Comparison of ENCODE assay signal across 36 mouse cellular contexts in genomic region chr15:99721921-99722743, GRCm38 (mm10). TPM values are rescaled to one million over a fixed set of nuclear protein-coding genes. Genes with fewer than 3 reads are reported as not detected.
DNase-seq lines count a peak whose midpoint lies in the region; ATAC-seq and TF ChIP-seq lines count a peak whose summit lies in the region.
"Had no signal": no experiment of that assay in that cellular context is flagged by ENCODE, and none has a peak within 500 bp of the region (broad histone marks: within the 10 kb centered on the region; RNA-seq: fewer than 3 reads in every experiment).

No protein-coding gene starts in this region.

- no peak overlapping the region for H3K4me2 ChIP-seq in kidney, embryonic 15.5 days
- H3K4me2 ChIP-seq in hindbrain, embryonic 12.5 days (replicated peaks): no peak overlapping the region
- H3K4me2 ChIP-seq: hindbrain, embryonic 13.5 days; limb, embryonic 12.5 days; midbrain, embryonic 13.5 days; neural tube, embryonic 13.5 days had no signal

- intact Hi-C loops in gastrocnemius, adult 2 months (cut with DNase I): no loop called here

- 76% methylated on average over 25 of the region's 25 CpGs for WGBS in kidney, embryonic 15.5 days
- 83% methylated on average over 25 of the region's 25 CpGs for WGBS in hindbrain, embryonic 12.5 days

- H3K27ac ChIP-seq in gastrocnemius, adult 2 months: peak overlapping the region; percentile 96
- H3K27ac ChIP-seq in kidney, embryonic 15.5 days: 0 out of 2 replicates have a peak overlapping the region, but pooled peaks have one; percentile 6
- H3K27ac ChIP-seq in ES-Bruce4 (ENCODE audit: insufficient read depth, low read length): no peak overlapping the region
- H3K27ac ChIP-seq in hindbrain, embryonic 12.5 days: no peak overlapping the region
- H3K27ac ChIP-seq: midbrain, embryonic 13.5 days had no signal

- H3K36me3 ChIP-seq in kidney, embryonic 15.5 days: no peaks in the 10 kb centered on the region
- no peaks in the 10 kb centered on the region for H3K36me3 ChIP-seq in ES-Bruce4 (ENCODE audit: control insufficient read depth, insufficient read depth, low read length, poor library complexity, severe bottlenecking)
- peaks cover 48% of the 10 kb centered on the region for H3K36me3 ChIP-seq in hindbrain, embryonic 12.5 days

- no peak for ATAC-seq in kidney, embryonic 15.5 days (replicated peaks; ENCODE audit: low FRiP score)
- no peak for ATAC-seq in hindbrain, embryonic 12.5 days (ENCODE audit: low FRiP score)
- ATAC-seq: activated CD4-positive, CD25-positive, alpha-beta regulatory T cell, adult 4 months; CD4-positive, CD25-positive, alpha-beta regulatory T cell, adult 4 months; forebrain, embryonic 16.5 days; intestine, embryonic 16.5 days; midbrain, embryonic 13.5 days had no signal

- DNase-seq in adrenal gland, postnatal 10 days: peak; percentile 47
- no peak for DNase-seq in adrenal gland, postnatal 4 days (ENCODE audit: low spot score in 2 of 2)
- DNase-seq in gastrocnemius, adult 2 months: no peak
- no peak for DNase-seq in gastrocnemius, adult 18-20 months (ENCODE audit: low spot score)
- DNase-seq in kidney, postnatal 36 days: no peak
- DNase-seq: gastrocnemius, postnatal 10 days; heart, postnatal 14 days; kidney, adult 8-10 months; kidney, postnatal 10 days; liver, embryonic 13.5 days; lung, adult 2 months; lung, postnatal 10 days; right cerebral cortex, postnatal 4 days; thymus, adult 18-20 months; thymus, postnatal 25 days had no signal

- no peak for TF ChIP-seq POLR2A in ES-Bruce4 (IDR thresholded peaks at IDR 0.05; ENCODE audit: insufficient read depth, low read length)

- no peak for TF ChIP-seq CTCF in gastrocnemius, adult 2 months (IDR thresholded peaks at IDR 0.05)
- TF ChIP-seq CTCF in ES-Bruce4 (IDR thresholded peaks at IDR 0.05; ENCODE audit: low read depth, low read length): no peak

- no peak overlapping the region for H3K9ac ChIP-seq in kidney, embryonic 15.5 days
- no peak overlapping the region for H3K9ac ChIP-seq in ES-Bruce4 (ENCODE audit: low read depth, poor library complexity, severe bottlenecking)
- no peak overlapping the region for H3K9ac ChIP-seq in hindbrain, embryonic 12.5 days
- H3K9ac ChIP-seq: limb, embryonic 12.5 days; neural tube, embryonic 13.5 days had no signal

- H3K4me1 ChIP-seq in kidney, embryonic 15.5 days: peaks cover 66% of the 10 kb centered on the region
- peaks cover 7% of the 10 kb centered on the region for H3K4me1 ChIP-seq in ES-Bruce4 (ENCODE audit: control insufficient read depth, insufficient read depth, low read length)
- peaks cover 35% of the 10 kb centered on the region for H3K4me1 ChIP-seq in hindbrain, embryonic 12.5 days

- peak; percentile 42; the same call in 1 of the 2 replicates for TF ChIP-seq EP300 in ES-Bruce4 (IDR thresholded peaks at IDR 0.05; ENCODE audit: insufficient read depth, low read depth, low read length)

- H3K27me3 ChIP-seq in kidney, embryonic 15.5 days: no peaks in the 10 kb centered on the region
- H3K27me3 ChIP-seq in ES-Bruce4 (ENCODE audit: control insufficient read depth, insufficient read depth, low read length, poor library complexity, severe bottlenecking): no peaks in the 10 kb centered on the region
- H3K27me3 ChIP-seq in hindbrain, embryonic 12.5 days: no peaks in the 10 kb centered on the region
- H3K27me3 ChIP-seq: heart, embryonic 13.5 days; hindbrain, embryonic 13.5 days; limb, embryonic 12.5 days; liver, embryonic 13.5 days; midbrain, embryonic 13.5 days; neural tube, embryonic 13.5 days had no signal

- H3K4me3 ChIP-seq in gastrocnemius, adult 2 months: peak overlapping the region; percentile 98
- no peak overlapping the region for H3K4me3 ChIP-seq in kidney, embryonic 15.5 days (replicated peaks)
- H3K4me3 ChIP-seq in ES-Bruce4 (ENCODE audit: low read depth, low read length): no peak overlapping the region; the same call in 1 of the 2 replicates
- no peak overlapping the region for H3K4me3 ChIP-seq in hindbrain, embryonic 12.5 days
- H3K4me3 ChIP-seq: erythroblast, embryonic 14.5 days; hindbrain, embryonic 13.5 days; left cerebral cortex, adult 2 months; limb, embryonic 12.5 days; liver, embryonic 13.5 days; midbrain, embryonic 13.5 days; neural tube, embryonic 13.5 days had no signal

- no peaks in the 10 kb centered on the region for H3K9me3 ChIP-seq in kidney, embryonic 15.5 days (replicated peaks)
- no peaks in the 10 kb centered on the region for H3K9me3 ChIP-seq in ES-Bruce4 (replicated peaks; ENCODE audit: control insufficient read depth, insufficient read depth, low read length, poor library complexity, severe bottlenecking)
- H3K9me3 ChIP-seq in hindbrain, embryonic 12.5 days (replicated peaks): no peaks in the 10 kb centered on the region
- H3K9me3 ChIP-seq: heart, embryonic 13.5 days; hindbrain, embryonic 13.5 days; limb, embryonic 12.5 days; liver, embryonic 13.5 days; midbrain, embryonic 13.5 days; neural tube, embryonic 13.5 days had no signal

RNA-seq across cellular contexts. Expression of gene Cox14, which starts 3.3 kb away (rescaled TPM):
- 100 to 1,000 TPM; 178 to 185 TPM for total RNA-seq in adrenal gland, postnatal 10 days (2021)
- 100 to 1,000 TPM; 171 to 192 TPM for total RNA-seq in adrenal gland, postnatal 4 days (2021)
- 100 to 1,000 TPM; 145 to 166 TPM for total RNA-seq in gastrocnemius, adult 2 months (2021)
- 100 to 1,000 TPM; 139 to 156 TPM for total RNA-seq in gastrocnemius, adult 18-20 months (2021)
- 184 and 185 TPM in 2 replicates for polyA plus RNA-seq in kidney, embryonic 15.5 days (2015; fragmentation: Nextera tagmentation; extraction: Ambion mirVana)
- 36.3 and 37.8 TPM in 2 replicates for polyA plus RNA-seq in ES-Bruce4 (2011; ENCODE audit: insufficient read depth, insufficient read length, low read depth, missing spikeins)
- 152 and 156 TPM in 2 replicates for polyA plus RNA-seq in hindbrain, embryonic 12.5 days (2016; fragmentation: Nextera tagmentation; extraction: Ambion mirVana)

RNA-seq across cellular contexts. Expression of gene Gpd1, which starts 4.8 kb away (rescaled TPM):
- 1,000 to 10,000 TPM; 1,543 to 1,818 TPM for total RNA-seq in adrenal gland, postnatal 10 days (2021)
- total RNA-seq in adrenal gland, postnatal 4 days (2021): 100 to 1,000 TPM; 259 to 304 TPM
- 100 to 1,000 TPM; 381 to 575 TPM for total RNA-seq in gastrocnemius, adult 2 months (2021)
- 100 to 1,000 TPM; 366 to 449 TPM for total RNA-seq in gastrocnemius, adult 18-20 months (2021)
- 23.0 and 28.5 TPM in 2 replicates for polyA plus RNA-seq in kidney, embryonic 15.5 days (2015; fragmentation: Nextera tagmentation; extraction: Ambion mirVana)
- 0.28 and 1.9 TPM in 2 replicates for polyA plus RNA-seq in ES-Bruce4 (2011; ENCODE audit: insufficient read depth, insufficient read length, low read depth, missing spikeins)
- polyA plus RNA-seq in hindbrain, embryonic 12.5 days (2016; fragmentation: Nextera tagmentation; extraction: Ambion mirVana): 0.69 and 0.92 TPM in 2 replicates

RNA-seq across cellular contexts. Expression of gene Gm17349, which starts 16.8 kb away (rescaled TPM):
- 10 to 100 TPM; 10.9 to 24.6 TPM for total RNA-seq in adrenal gland, postnatal 10 days (2021)
- 10 to 100 TPM; 34.8 to 45.6 TPM for total RNA-seq in adrenal gland, postnatal 4 days (2021)
- total RNA-seq in gastrocnemius, adult 2 months (2021): 1 to 10 TPM in 1 of 2 experiments, not detected in 1; 1.0 TPM
- total RNA-seq in gastrocnemius, adult 18-20 months (2021): not detected
- polyA plus RNA-seq in kidney, embryonic 15.5 days (2015; fragmentation: Nextera tagmentation; extraction: Ambion mirVana): not detected in 2 replicates
- polyA plus RNA-seq in ES-Bruce4 (2011; ENCODE audit: insufficient read depth, insufficient read length, low read depth, missing spikeins): not detected in 2 replicates
- polyA plus RNA-seq in hindbrain, embryonic 12.5 days (2016; fragmentation: Nextera tagmentation; extraction: Ambion mirVana): not detected in 2 replicates
- total RNA-seq: common myeloid progenitor, adult 5-6 weeks; megakaryocyte-erythroid progenitor cell, adult 5-6 weeks had no signal
- polyA plus RNA-seq: activated CD4-positive, CD25-positive, alpha-beta regulatory T cell, adult 4 months; CD4-positive, CD25-positive, alpha-beta regulatory T cell, adult 4 months; cerebellum, adult 2 months; embryonic facial prominence, embryonic 14.5 days; forebrain, embryonic 11.5 days; forebrain, embryonic 16.5 days; gonadal fat pad, adult 2 months; heart, embryonic 13.5 days; hindbrain, embryonic 13.5 days; intestine, embryonic 16.5 days; limb, embryonic 12.5 days; liver, embryonic 13.5 days; lung, adult 2 months; macrophage; midbrain, embryonic 13.5 days; neural tube, embryonic 13.5 days had no signal

RNA-seq across cellular contexts. Expression of gene Smarcd1, which starts 20.2 kb away (rescaled TPM):
- total RNA-seq in adrenal gland, postnatal 10 days (2021): 10 to 100 TPM; 47.1 to 49.6 TPM
- total RNA-seq in adrenal gland, postnatal 4 days (2021): 100 to 1,000 TPM in 1 of 2 experiments, 10 to 100 TPM in 1; 94.9 to 103 TPM
- 1 to 10 TPM; 6.9 to 7.2 TPM for total RNA-seq in gastrocnemius, adult 2 months (2021)
- total RNA-seq in gastrocnemius, adult 18-20 months (2021): 1 to 10 TPM; 5.8 to 7.4 TPM
- 55.3 and 57.4 TPM in 2 replicates for polyA plus RNA-seq in kidney, embryonic 15.5 days (2015; fragmentation: Nextera tagmentation; extraction: Ambion mirVana)
- 92.3 and 100 TPM in 2 replicates for polyA plus RNA-seq in ES-Bruce4 (2011; ENCODE audit: insufficient read depth, insufficient read length, low read depth, missing spikeins)
- 123 and 141 TPM in 2 replicates for polyA plus RNA-seq in hindbrain, embryonic 12.5 days (2016; fragmentation: Nextera tagmentation; extraction: Ambion mirVana)

RNA-seq across cellular contexts. Expression of gene Cers5, which starts 50.6 kb away (rescaled TPM):
- 10 to 100 TPM; 35.9 to 41.6 TPM for total RNA-seq in adrenal gland, postnatal 10 days (2021)
- total RNA-seq in adrenal gland, postnatal 4 days (2021): 10 to 100 TPM; 54.3 to 57.0 TPM
- total RNA-seq in gastrocnemius, adult 2 months (2021): 1 to 10 TPM; 4.6 to 5.4 TPM
- 1 to 10 TPM; 2.9 to 6.2 TPM for total RNA-seq in gastrocnemius, adult 18-20 months (2021)
- 79.9 and 81.6 TPM in 2 replicates for polyA plus RNA-seq in kidney, embryonic 15.5 days (2015; fragmentation: Nextera tagmentation; extraction: Ambion mirVana)
- 49.5 and 52.1 TPM in 2 replicates for polyA plus RNA-seq in ES-Bruce4 (2011; ENCODE audit: insufficient read depth, insufficient read length, low read depth, missing spikeins)
- 66.8 and 69.3 TPM in 2 replicates for polyA plus RNA-seq in hindbrain, embryonic 12.5 days (2016; fragmentation: Nextera tagmentation; extraction: Ambion mirVana)

Comparison
In these comparisons a context has a peak if more than half of its experiments do, and no peak if none do; other contexts are left out.
1. H3K27ac ChIP-seq: peak in gastrocnemius, adult 2 months (single experiment) and kidney, embryonic 15.5 days (single experiment); none in ES-Bruce4 (single experiment) and hindbrain, embryonic 12.5 days (single experiment).
2. RNA of gene Gm17349, which starts 16.8 kb away (total RNA-seq): 34.8 to 45.6 TPM in adrenal gland, postnatal 4 days and 10.9 to 24.6 TPM in adrenal gland, postnatal 10 days; 1.0 TPM in gastrocnemius, adult 2 months and not detected in gastrocnemius, adult 18-20 months; every median in the first group is over 4 times any median in the second.